Comparison of ENCODE assay signal across 25 mouse cellular contexts in genomic region chr1:159417176-159417575, GRCm38 (mm10).
DNase-seq lines count a peak whose midpoint lies in the region; ATAC-seq lines count a peak whose summit lies in the region.
"Had no signal": no experiment of that assay in that cellular context is flagged by ENCODE, and none has a peak within 500 bp of the region (broad histone marks: within the 10 kb centered on the region; RNA-seq: fewer than 3 reads in every experiment).

No protein-coding gene starts in this region.

- intact Hi-C loops in left cerebral cortex, postnatal 36 days (cut with DNase I) = no loop called here

- peaks cover 16% of the 10 kb centered on the region for H3K4me1 ChIP-seq in limb, embryonic 13.5 days
- H3K4me1 ChIP-seq in limb, embryonic 10.5 days = peaks cover 7% of the 10 kb centered on the region; the same call in 1 of the 2 replicates
- peaks cover 3% of the 10 kb centered on the region; the same call in 1 of the 2 replicates for H3K4me1 ChIP-seq in hindbrain, embryonic 14.5 days (replicated peaks; ENCODE audit: control insufficient read depth, insufficient read depth, low read length)
- H3K4me1 ChIP-seq: intestine, embryonic 15.5 days; lung, embryonic 15.5 days had no signal

- DNase-seq in limb, embryonic 10.5 days (ENCODE audit: low spot score) = no peak
- DNase-seq in testis, postnatal 10 days (ENCODE audit: low spot score) = peak; percentile 64
- DNase-seq in testis, postnatal 14 days (ENCODE audit: low spot score) = no peak
- DNase-seq in adrenal gland, postnatal 25 days = peak; percentile 48
- peak; percentile 58 for DNase-seq in ovary, postnatal 36 days (ENCODE audit: low spot score)
- no peak for DNase-seq in hindbrain, embryonic 14.5 days (ENCODE audit: low spot score)
- DNase-seq in left cerebral cortex, postnatal 36 days (ENCODE audit: low spot score in 2 of 2) = no peak
- DNase-seq: cerebellum, adult 11 months; cerebellum, adult 9-10 months; forebrain, postnatal 0 days; heart, adult 2 months; heart, postnatal 14 days; kidney, adult 2 months; kidney, postnatal 36 days; thymus, postnatal 4 days had no signal

- ATAC-seq in limb, embryonic 13.5 days (ENCODE audit: low FRiP score, low read depth) = peak; percentile 46; the same call in 1 of the 2 replicates
- no peak for ATAC-seq in hindbrain, embryonic 14.5 days (ENCODE audit: low FRiP score)
- ATAC-seq: activated CD4-positive, CD25-positive, alpha-beta regulatory T cell, adult 4 months; forebrain, postnatal 0 days; hindbrain, postnatal 0 days; intestine, embryonic 15.5 days had no signal

- H3K36me3 ChIP-seq in limb, embryonic 13.5 days = no peaks in the 10 kb centered on the region
- no peaks in the 10 kb centered on the region for H3K36me3 ChIP-seq in limb, embryonic 10.5 days
- no peaks in the 10 kb centered on the region for H3K36me3 ChIP-seq in hindbrain, embryonic 14.5 days (replicated peaks; ENCODE audit: control insufficient read depth, insufficient read depth)
- H3K36me3 ChIP-seq: embryonic facial prominence, embryonic 13.5 days; forebrain, embryonic 10.5 days; intestine, embryonic 15.5 days; lung, embryonic 15.5 days; midbrain, embryonic 10.5 days had no signal

- H3K9me3 ChIP-seq in limb, embryonic 13.5 days = no peaks in the 10 kb centered on the region
- no peaks in the 10 kb centered on the region for H3K9me3 ChIP-seq in limb, embryonic 10.5 days (replicated peaks)
- no peaks in the 10 kb centered on the region for H3K9me3 ChIP-seq in hindbrain, embryonic 14.5 days (ENCODE audit: control insufficient read depth, low read length)
- H3K9me3 ChIP-seq: embryonic facial prominence, embryonic 13.5 days; forebrain, embryonic 10.5 days; intestine, embryonic 15.5 days; lung, embryonic 15.5 days; midbrain, embryonic 10.5 days had no signal

- H3K27me3 ChIP-seq in limb, embryonic 13.5 days = no peaks in the 10 kb centered on the region
- H3K27me3 ChIP-seq in limb, embryonic 10.5 days (ENCODE audit: low read depth, poor library complexity, severe bottlenecking) = no peaks in the 10 kb centered on the region
- no peaks in the 10 kb centered on the region for H3K27me3 ChIP-seq in hindbrain, embryonic 14.5 days (ENCODE audit: control insufficient read depth, insufficient read depth, low read length)
- H3K27me3 ChIP-seq: embryonic facial prominence, embryonic 13.5 days; intestine, embryonic 15.5 days; lung, embryonic 15.5 days had no signal

- H3K4me3 ChIP-seq in limb, embryonic 13.5 days = no peak overlapping the region
- no peak overlapping the region for H3K4me3 ChIP-seq in limb, embryonic 10.5 days
- no peak overlapping the region for H3K4me3 ChIP-seq in hindbrain, embryonic 14.5 days (replicated peaks; ENCODE audit: low read length)
- H3K4me3 ChIP-seq: embryonic facial prominence, embryonic 13.5 days; forebrain, embryonic 10.5 days; heart, adult 2 months; intestine, embryonic 15.5 days; lung, embryonic 15.5 days; midbrain, embryonic 10.5 days had no signal

- no peak overlapping the region for H3K9ac ChIP-seq in limb, embryonic 13.5 days
- no peak overlapping the region for H3K9ac ChIP-seq in hindbrain, embryonic 14.5 days
- H3K9ac ChIP-seq: embryonic facial prominence, embryonic 13.5 days; forebrain, postnatal 0 days; intestine, embryonic 15.5 days; lung, embryonic 15.5 days had no signal

- WGBS in limb, embryonic 13.5 days = 67% methylated on average over 5 of the region's 5 CpGs
- WGBS in limb, embryonic 10.5 days = 91% methylated on average over 5 of the region's 5 CpGs
- WGBS in hindbrain, embryonic 14.5 days = 84% methylated on average over 5 of the region's 5 CpGs

- H3K27ac ChIP-seq in limb, embryonic 13.5 days = no peak overlapping the region
- no peak overlapping the region for H3K27ac ChIP-seq in limb, embryonic 10.5 days
- H3K27ac ChIP-seq in hindbrain, embryonic 14.5 days = no peak overlapping the region
- H3K27ac ChIP-seq: embryonic facial prominence, embryonic 13.5 days; forebrain, embryonic 10.5 days; heart, adult 2 months; hindbrain, postnatal 0 days; intestine, embryonic 15.5 days; lung, embryonic 15.5 days; midbrain, embryonic 10.5 days; stomach, postnatal 0 days had no signal

- H3K4me2 ChIP-seq in limb, embryonic 13.5 days (replicated peaks) = no peak overlapping the region
- no peak overlapping the region for H3K4me2 ChIP-seq in hindbrain, embryonic 14.5 days (replicated peaks)
- H3K4me2 ChIP-seq: embryonic facial prominence, embryonic 13.5 days; intestine, embryonic 15.5 days; liver, embryonic 11.5 days; lung, embryonic 15.5 days had no signal

Comparison
In these comparisons a context has a peak if more than half of its experiments do, and no peak if none do; other contexts are left out.
1. DNase-seq: peak in testis, postnatal 10 days (single experiment), adrenal gland, postnatal 25 days (single experiment) and ovary, postnatal 36 days (single experiment); none in limb, embryonic 10.5 days (single experiment), testis, postnatal 14 days (single experiment), hindbrain, embryonic 14.5 days (single experiment) and left cerebral cortex, postnatal 36 days (0 of 2).